Mouse (Mus musculus): ENCODE measurements around the gene Pakap. TPM values are rescaled to one million over a fixed set of nuclear protein-coding genes. Genes with fewer than 3 reads are reported as not detected.

The Pakap gene
- polyA plus RNA-seq, 1 experiment from 2014 or later, result 5.8 TPM

DNA sequence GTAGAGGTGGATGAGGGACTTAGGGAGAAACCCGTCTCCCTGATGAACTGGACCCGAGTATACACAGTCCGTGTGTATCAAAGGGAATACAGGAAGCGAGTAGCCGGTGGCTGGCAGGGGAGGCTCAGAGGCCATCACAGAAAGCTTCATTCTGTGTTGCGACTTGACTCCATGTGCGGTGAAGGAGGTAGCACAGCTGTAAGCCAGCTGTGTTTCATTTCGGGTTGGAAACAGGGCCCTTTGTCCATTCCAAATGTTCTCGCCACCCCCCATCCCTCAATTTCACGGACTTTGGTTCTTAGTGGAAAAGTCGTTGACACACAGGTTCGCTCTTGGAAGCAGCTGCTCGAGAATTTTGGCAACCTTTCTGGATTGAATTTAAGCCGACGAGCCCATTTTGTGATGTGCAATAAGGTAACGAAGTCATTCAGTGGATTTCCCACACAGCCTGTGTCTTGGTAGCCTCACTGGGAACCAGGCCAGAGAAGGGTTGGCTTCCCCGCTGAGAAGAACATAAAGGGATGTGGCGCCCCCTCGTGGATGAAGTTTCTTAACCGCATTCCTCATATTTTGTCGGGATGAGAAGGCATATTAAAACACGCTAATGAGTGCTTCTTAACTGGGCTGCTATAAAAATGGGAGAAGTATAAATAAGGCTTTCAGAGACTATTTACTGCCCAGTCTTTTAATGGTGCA, 39.4 kb downstream of the Pakap start:
- WGBS, result 34% methylated on average over 22 of the region's 22 CpGs
- Histone ChIP-seq H3K4me2 (replicated peaks) (peak overlapping the region; percentile 33), H3K36me3 (no peaks in the 10 kb centered on the region), H3K4me1 (peaks cover 4% of the 10 kb centered on the region; the same call in 1 of the 2 replicates), H3K9me3 (no peaks in the 10 kb centered on the region), H3K27me3 (0 out of 2 replicates have a peak, but pooled peaks cover 2% of the 10 kb centered on the region), H3K27ac (replicated peaks) (no peak overlapping the region), H3K9ac (replicated peaks) (no peak overlapping the region), H3K4me3 (no peak overlapping the region)
- ATAC-seq (replicated peaks), result peak; percentile 86

DNA sequence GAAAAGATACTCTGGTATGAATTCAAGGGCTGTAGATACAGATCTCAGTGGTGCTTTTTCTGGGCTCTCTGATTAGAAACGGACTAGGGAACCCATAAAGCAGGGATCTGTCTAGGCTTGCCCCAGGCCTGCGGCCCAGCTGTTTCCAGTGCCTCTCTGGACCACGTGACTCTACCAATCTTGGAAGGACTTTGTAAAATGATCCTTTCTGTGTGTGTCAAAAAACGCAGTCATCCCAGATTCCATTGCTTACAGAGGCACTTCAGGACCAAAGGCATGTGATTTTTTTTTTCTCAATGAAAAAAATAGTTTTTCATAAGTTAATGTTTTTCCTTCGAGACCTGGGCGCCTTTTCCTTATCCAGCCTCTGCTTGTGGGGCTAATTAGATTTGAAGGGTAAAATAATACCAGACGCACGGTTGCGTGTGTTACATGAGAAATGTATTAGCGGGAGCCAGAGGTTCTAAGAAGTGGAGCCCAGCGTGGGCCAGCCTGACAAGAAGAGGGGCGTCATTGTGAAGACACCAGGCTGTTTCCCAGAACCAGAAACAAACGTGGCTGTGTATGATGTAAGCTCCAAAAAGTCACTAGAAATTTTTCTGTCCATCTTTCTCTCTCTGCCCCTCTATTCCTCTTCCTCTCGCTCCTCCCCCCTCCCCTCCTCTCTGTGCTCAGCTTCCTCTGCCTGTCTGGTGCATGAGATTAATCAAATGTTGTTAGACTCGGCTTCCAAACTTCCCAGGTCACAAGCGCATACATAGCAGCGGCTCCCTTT, 43.5 kb downstream of the Pakap start:
- Histone ChIP-seq H3K9ac (replicated peaks) (no peak overlapping the region), H3K4me1 (peaks cover 4% of the 10 kb centered on the region; the same call in 1 of the 2 replicates), H3K4me2 (replicated peaks) (no peak overlapping the region), H3K27me3 (0 out of 2 replicates have a peak, but pooled peaks cover 2% of the 10 kb centered on the region), H3K4me3 (no peak overlapping the region), H3K9me3 (no peaks in the 10 kb centered on the region), H3K27ac (replicated peaks) (no peak overlapping the region), H3K36me3 (no peaks in the 10 kb centered on the region)
- WGBS, result 60% methylated on average over 17 of the region's 17 CpGs
- ATAC-seq (replicated peaks), result no peak

DNA sequence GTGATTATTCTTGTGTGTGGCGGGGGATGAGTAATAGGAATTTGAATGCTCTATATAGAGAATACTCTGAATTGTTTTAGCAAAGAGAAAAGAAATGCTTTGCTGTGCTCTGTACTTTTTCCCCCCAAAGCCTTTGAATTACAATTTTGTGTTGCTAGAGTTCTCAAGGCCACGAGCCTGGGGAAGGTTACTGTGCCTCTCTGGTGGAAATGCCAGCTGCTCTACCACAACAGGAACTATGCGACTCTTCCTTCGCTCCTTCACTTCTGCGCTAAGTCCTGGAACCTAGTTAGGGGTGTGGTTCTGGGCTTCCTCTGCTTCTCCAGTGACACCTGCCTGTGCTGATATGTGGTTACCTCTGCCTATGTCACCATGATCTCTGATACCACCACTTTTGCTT, 44.7 kb downstream of the Pakap start:
- H3K4me1 ChIP-seq, result no peaks in the 10 kb centered on the region
- H3K27ac ChIP-seq (replicated peaks), result no peak overlapping the region
- H3K4me3 ChIP-seq, result no peak overlapping the region
- no peak for ATAC-seq (replicated peaks)
- 0 out of 2 replicates have a peak, but pooled peaks cover 2% of the 10 kb centered on the region for H3K27me3 ChIP-seq
- H3K4me2 ChIP-seq (replicated peaks), result no peak overlapping the region
- 88% methylated on average over 5 of the region's 5 CpGs for WGBS
- H3K9me3 ChIP-seq, result no peaks in the 10 kb centered on the region
- no peaks in the 10 kb centered on the region for H3K36me3 ChIP-seq
- H3K9ac ChIP-seq (replicated peaks), result no peak overlapping the region

DNA sequence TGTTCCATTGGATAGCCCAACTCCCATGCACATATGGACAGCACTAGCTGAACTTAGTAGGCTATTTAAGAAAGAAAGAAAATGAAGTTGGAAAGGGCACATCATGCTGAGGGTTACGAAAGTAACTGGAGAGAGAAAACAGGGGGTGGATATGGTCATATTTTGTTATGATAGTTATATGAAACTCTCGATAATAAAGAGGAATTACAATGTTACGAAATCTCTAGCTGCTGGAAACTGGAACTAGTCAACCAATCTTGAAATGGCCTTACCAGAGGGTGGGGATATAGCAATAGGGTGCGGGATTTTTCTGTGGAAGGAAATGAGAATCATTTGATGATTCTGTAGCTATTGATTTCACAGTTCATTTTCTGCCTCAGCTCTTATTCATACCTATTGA, 46.7 kb downstream of the Pakap start:
- no peak overlapping the region for H3K4me3 ChIP-seq
- H3K9me3 ChIP-seq, result no peaks in the 10 kb centered on the region
- no peak overlapping the region for H3K9ac ChIP-seq (replicated peaks)
- 94% methylated on average over 4 of the region's 4 CpGs for WGBS
- H3K27ac ChIP-seq (replicated peaks), result no peak overlapping the region
- no peaks in the 10 kb centered on the region for H3K27me3 ChIP-seq
- no peak overlapping the region for H3K4me2 ChIP-seq (replicated peaks)
- H3K36me3 ChIP-seq, result no peaks in the 10 kb centered on the region
- no peaks in the 10 kb centered on the region for H3K4me1 ChIP-seq
- no peak for ATAC-seq (replicated peaks)

DNA sequence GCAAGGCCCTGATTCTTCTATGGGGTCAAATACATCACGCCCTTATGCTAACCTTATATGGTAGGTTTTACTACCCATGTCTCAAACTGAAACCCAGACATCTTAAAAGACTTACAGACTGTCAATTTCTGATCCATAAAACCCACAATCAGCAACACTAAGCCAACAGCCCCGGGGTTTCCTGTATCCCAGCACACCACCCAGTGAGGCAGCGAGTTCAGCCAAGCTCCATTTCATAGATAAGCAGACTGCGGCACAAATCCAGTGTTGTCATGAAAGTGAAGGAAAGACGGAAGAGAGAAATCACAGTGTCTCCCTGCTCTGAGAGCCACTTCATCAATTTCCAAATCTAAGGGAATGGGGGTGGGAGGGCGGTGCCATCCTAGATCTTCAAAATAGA, 50.8 kb downstream of the Pakap start:
- no peaks in the 10 kb centered on the region for H3K36me3 ChIP-seq
- no peak overlapping the region for H3K4me2 ChIP-seq (replicated peaks)
- no peaks in the 10 kb centered on the region for H3K9me3 ChIP-seq
- no peak overlapping the region for H3K9ac ChIP-seq (replicated peaks)
- H3K4me3 ChIP-seq, result no peak overlapping the region
- ATAC-seq (replicated peaks), result no peak
- H3K4me1 ChIP-seq, result no peaks in the 10 kb centered on the region
- no peaks in the 10 kb centered on the region for H3K27me3 ChIP-seq
- no peak overlapping the region for H3K27ac ChIP-seq (replicated peaks)
- WGBS, result 93% methylated on average over 6 of the region's 6 CpGs

DNA sequence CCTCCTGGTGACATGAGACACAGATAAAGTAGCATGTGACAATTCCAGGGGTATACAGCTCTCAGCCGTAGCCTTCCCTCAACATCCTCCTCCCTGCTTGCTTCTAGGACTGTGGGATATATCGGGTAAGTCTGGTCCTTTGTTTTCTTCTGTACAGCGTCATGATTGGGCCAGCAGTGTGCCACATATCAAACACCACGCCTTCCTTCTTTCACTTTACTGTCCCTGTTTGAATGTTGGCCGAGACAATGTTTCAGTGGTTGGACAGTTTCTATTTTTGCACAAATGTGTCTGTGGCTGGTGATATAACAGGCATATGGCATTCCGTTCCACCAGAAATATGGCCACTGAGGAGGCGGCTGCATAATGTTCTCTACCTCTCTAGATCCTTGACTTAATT, 54.8 kb downstream of the Pakap start:
- Histone ChIP-seq H3K4me3 (no peak overlapping the region), H3K4me2 (replicated peaks) (no peak overlapping the region), H3K27ac (replicated peaks) (no peak overlapping the region), H3K27me3 (no peaks in the 10 kb centered on the region), H3K9me3 (no peaks in the 10 kb centered on the region), H3K36me3 (no peaks in the 10 kb centered on the region), H3K9ac (replicated peaks) (no peak overlapping the region), H3K4me1 (no peaks in the 10 kb centered on the region)
- 82% methylated on average over 7 of the region's 7 CpGs for WGBS
- no peak for ATAC-seq (replicated peaks)

DNA sequence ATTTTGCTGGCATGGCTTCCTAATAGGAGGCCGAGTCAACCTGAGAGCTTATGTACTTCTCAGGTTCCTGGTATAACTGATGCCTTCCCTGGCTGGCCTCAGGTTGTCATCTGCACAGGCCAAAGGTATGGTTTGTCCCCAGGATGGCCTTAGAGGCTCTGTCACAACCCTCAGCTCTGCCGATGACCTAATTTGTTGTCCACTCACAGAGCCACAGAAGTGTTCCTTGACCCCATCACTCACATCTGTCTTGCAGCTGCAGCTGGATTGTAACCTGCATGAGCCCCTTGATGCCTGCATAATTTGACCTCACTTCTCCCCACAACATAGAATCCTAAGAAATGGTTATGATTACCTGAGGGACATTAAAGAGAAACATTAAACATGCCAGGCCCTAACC, 56.8 kb downstream of the Pakap start:
- Histone ChIP-seq H3K27me3 (no peaks in the 10 kb centered on the region), H3K4me3 (no peak overlapping the region), H3K9ac (replicated peaks) (no peak overlapping the region), H3K9me3 (no peaks in the 10 kb centered on the region), H3K36me3 (no peaks in the 10 kb centered on the region), H3K27ac (replicated peaks) (no peak overlapping the region), H3K4me2 (replicated peaks) (no peak overlapping the region), H3K4me1 (no peaks in the 10 kb centered on the region)
- ATAC-seq (replicated peaks), result no peak
- 93% methylated on average over 2 of the region's 2 CpGs for WGBS

DNA sequence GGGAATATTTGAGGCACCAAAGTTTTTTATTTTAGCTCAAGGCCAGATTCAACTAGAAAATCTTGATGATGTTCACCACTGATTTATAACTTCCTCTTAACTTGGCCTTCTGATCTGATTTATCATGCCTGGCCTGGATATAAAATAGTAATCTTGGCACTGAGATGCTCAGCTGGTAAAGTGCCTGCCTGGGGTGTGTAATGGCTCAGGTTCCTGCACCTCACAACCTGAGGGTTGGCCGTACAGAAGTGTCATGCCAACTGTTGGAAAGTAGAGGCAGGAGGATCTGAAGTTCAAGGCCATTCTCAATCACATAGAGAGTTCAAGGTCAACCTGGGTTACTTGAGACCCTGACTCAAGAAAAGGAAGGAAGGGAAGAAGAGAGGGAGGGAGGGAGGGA, 57.3 kb downstream of the Pakap start:
- no peak overlapping the region for H3K9ac ChIP-seq (replicated peaks)
- no peaks in the 10 kb centered on the region for H3K4me1 ChIP-seq
- H3K4me3 ChIP-seq, result no peak overlapping the region
- no peaks in the 10 kb centered on the region for H3K9me3 ChIP-seq
- H3K27me3 ChIP-seq, result no peaks in the 10 kb centered on the region
- no peak for ATAC-seq (replicated peaks)
- WGBS, result 91% methylated on average over 1 of the region's 1 CpGs
- no peak overlapping the region for H3K4me2 ChIP-seq (replicated peaks)
- H3K36me3 ChIP-seq, result no peaks in the 10 kb centered on the region
- H3K27ac ChIP-seq (replicated peaks), result no peak overlapping the region

DNA sequence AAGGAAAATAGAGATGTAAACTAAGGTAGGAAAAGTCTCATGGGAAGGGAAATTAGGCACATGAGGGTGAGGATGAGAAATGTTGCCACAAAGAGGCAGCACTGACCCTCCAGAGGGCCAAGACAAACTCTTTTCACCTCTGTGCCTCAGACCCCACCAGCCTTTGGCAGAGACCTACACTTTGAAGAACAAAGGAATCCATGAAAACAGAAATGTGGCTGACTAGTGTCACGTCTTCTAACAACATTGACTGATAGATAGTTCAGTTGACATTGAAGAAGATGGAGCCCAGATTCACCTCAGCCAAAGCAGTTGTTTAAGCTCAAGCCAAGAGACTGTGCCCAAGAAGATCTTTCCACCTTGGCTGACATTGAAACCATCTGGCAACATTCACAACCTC, 57.8 kb downstream of the Pakap start:
- Histone ChIP-seq H3K4me1 (no peaks in the 10 kb centered on the region), H3K36me3 (no peaks in the 10 kb centered on the region), H3K9me3 (no peaks in the 10 kb centered on the region), H3K27ac (replicated peaks) (no peak overlapping the region), H3K9ac (replicated peaks) (no peak overlapping the region), H3K27me3 (no peaks in the 10 kb centered on the region), H3K4me2 (replicated peaks) (no peak overlapping the region), H3K4me3 (no peak overlapping the region)
- 85% methylated on average over 1 of the region's 1 CpGs for WGBS
- ATAC-seq (replicated peaks), result no peak

DNA sequence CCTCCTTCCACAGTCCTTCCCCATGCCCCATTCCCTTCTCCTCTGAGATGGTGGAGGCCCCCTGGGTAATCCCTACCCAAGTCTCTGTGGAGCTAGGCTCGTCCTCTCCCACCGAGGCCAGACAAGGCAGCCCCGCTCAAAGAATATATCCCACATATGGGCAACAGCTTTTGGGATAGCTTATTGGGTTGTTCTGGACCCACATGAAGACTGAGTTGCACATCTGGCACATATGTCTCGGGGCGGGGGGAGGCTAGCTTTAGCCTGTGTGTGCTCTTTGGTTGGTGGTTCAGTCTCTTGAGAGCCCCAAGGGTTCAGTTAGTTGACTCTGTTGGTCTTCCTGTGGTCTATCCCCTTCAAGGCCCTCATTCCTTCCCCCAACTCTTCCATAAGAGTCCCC, 58.9 kb downstream of the Pakap start:
- no peaks in the 10 kb centered on the region for H3K36me3 ChIP-seq
- H3K27ac ChIP-seq (replicated peaks), result no peak overlapping the region
- no peak overlapping the region for H3K9ac ChIP-seq (replicated peaks)
- no peaks in the 10 kb centered on the region for H3K4me1 ChIP-seq
- H3K4me3 ChIP-seq, result no peak overlapping the region
- H3K4me2 ChIP-seq (replicated peaks), result no peak overlapping the region
- H3K9me3 ChIP-seq, result no peaks in the 10 kb centered on the region
- no peaks in the 10 kb centered on the region for H3K27me3 ChIP-seq
- no peak for ATAC-seq (replicated peaks)
- WGBS, result 89% methylated on average over 5 of the region's 5 CpGs

DNA sequence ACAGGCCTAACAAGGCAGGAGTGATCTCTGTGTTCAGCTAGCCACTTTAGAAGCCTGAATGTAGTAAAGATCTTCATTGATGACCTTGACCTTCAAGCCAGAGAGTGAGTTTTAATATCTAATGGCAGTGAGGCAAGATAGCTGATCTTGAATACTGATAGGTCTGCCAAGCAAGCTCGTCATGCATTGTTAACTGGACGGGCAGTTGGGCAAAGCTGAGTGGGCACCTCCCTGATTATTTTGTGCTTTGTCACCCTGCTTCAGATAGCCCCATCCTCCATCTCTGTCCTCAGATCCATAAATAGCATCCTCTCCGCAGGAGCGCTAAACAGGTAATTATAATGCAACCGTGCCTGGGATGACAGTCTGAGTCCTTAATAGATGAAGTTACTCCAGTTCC, 64.4 kb downstream of the Pakap start:
- Histone ChIP-seq H3K36me3 (no peaks in the 10 kb centered on the region), H3K9me3 (no peaks in the 10 kb centered on the region), H3K27ac (replicated peaks) (no peak overlapping the region), H3K4me2 (replicated peaks) (no peak overlapping the region), H3K27me3 (no peaks in the 10 kb centered on the region), H3K4me1 (0 out of 2 replicates have a peak, but pooled peaks cover 6% of the 10 kb centered on the region), H3K9ac (replicated peaks) (no peak overlapping the region), H3K4me3 (no peak overlapping the region)
- ATAC-seq (replicated peaks), result no peak
- WGBS, result 84% methylated on average over 5 of the region's 5 CpGs

DNA sequence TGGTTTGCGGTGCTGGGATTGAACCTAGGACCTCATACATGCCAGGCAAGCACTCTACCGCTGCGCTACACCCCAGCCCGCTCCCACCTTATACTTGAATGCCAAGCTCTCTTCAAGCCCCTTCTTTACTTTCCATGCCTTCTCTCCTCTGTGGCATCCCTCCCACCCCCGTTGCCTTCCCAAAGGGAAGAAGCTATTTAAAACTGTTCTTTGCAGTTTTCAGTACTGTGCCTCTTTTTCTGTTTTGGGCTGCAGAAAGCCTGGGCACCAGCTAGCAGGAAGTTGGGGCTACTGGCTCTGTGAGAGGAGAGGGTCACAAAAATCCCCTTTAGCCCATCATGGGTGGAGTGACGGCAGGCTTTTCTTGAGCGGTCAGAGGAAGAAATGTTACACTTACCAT, 65.1 kb downstream of the Pakap start:
- ATAC-seq (replicated peaks), result no peak
- WGBS, result 95% methylated on average over 7 of the region's 7 CpGs
- Histone ChIP-seq H3K9ac (replicated peaks) (no peak overlapping the region), H3K4me1 (0 out of 2 replicates have a peak, but pooled peaks cover 9% of the 10 kb centered on the region), H3K4me2 (replicated peaks) (no peak overlapping the region), H3K4me3 (no peak overlapping the region), H3K9me3 (no peaks in the 10 kb centered on the region), H3K27me3 (no peaks in the 10 kb centered on the region), H3K27ac (replicated peaks) (no peak overlapping the region), H3K36me3 (no peaks in the 10 kb centered on the region)
